Mouse (Mus musculus) E14TG2a.4 (cell line): ENCODE measurements around the gene Cd36.

ENCODE experiments used
- CTCF ChIP-seq: conservative IDR thresholded peaks from 2 replicates; pipeline ENCODE4 v1.5.1; 2014; ENCODE audit warnings: low read length
- NANOG ChIP-seq: IDR thresholded peaks from 2 replicates; pipeline ENCODE4 v1.6.1; 2014; ENCODE audit warnings: borderline replicate concordance, low read length, mixed read lengths
- POU5F1 ChIP-seq: IDR thresholded peaks from 2 replicates; pipeline ENCODE4 v1.6.1; 2014; ENCODE audit warnings: low read length, borderline replicate concordance

GRCm38 (mm10) chr5:17843316-17843715 lies 45.3 kb downstream of the Cd36 start:
- TF ChIP-seq CTCF (no peak), POU5F1 (no peak), NANOG (no peak)
